Mouse (Mus musculus) cerebellum, adult 2 months (tissue): ENCODE results near the gene Pip5k1a. TPM values are rescaled to one million over a fixed set of nuclear protein-coding genes. Genes with fewer than 3 reads are reported as not detected.

Experiments used
- DNase-seq, 2 experiments: peaks; one replicate each; pipeline ENCODE4 v3.0.0; 2021
- H3K27ac ChIP-seq: fragments of 200-500 bp; 2 replicates; pipeline ENCODE4 v1.5.1; 2012; ENCODE audit warnings: low read length, control low read depth, inconsistent platforms; ENCODE audit not compliant: insufficient read depth
- H3K27me3 ChIP-seq: fragments of 200-500 bp; 2 replicates; pipeline ENCODE4 v1.6.1; 2012; ENCODE audit warnings: inconsistent platforms, mild to moderate bottlenecking, low read length, moderate library complexity; ENCODE audit not compliant: control insufficient read depth, insufficient read depth
- H3K4me1 ChIP-seq: fragments of 200-500 bp; 2 replicates; pipeline ENCODE4 v1.6.1; 2011; ENCODE audit warnings: low read length; ENCODE audit not compliant: control insufficient read depth, insufficient read depth
- H3K4me3 ChIP-seq: fragments of 200-500 bp; replicated peaks from 2 replicates; pipeline ENCODE3; 2011; ENCODE audit warnings: mild to moderate bottlenecking, low read depth, low read length, control low read depth; ENCODE audit not compliant: insufficient read depth
- CTCF ChIP-seq: fragments of 200-500 bp; IDR thresholded peaks from 2 replicates; pipeline ENCODE4 v1.5.1; 2011; ENCODE audit warnings: low read depth, mild to moderate bottlenecking, control low read depth, low read length, moderate library complexity, borderline replicate concordance; ENCODE audit not compliant: insufficient read depth
- POLR2A ChIP-seq: fragments of 200-500 bp; IDR thresholded peaks from 2 replicates; pipeline ENCODE4 v1.6.1; 2011; ENCODE audit warnings: low read length, control low read depth, borderline replicate concordance; ENCODE audit not compliant: insufficient read depth
- WGBS: fragments of 180-500 bp; shearing (Covaris S2); methylation state at CpG from one replicate; pipeline ENCODE4 v1.1.7; 2018; 5-methylcytosine and 5-hydroxymethylcytosine counted together
- polyA plus RNA-seq: library from polyadenylated mRNA; depleted of rRNA; stranded (reverse); fragments of >200 nt; gene quantifications from 2 replicates; pipeline ENCODE4 v1.2.3, GENCODE M21; 2012

The Pip5k1a gene
- polyA plus RNA-seq, 1 experiment = 26.6 TPM

- H3K27me3 ChIP-seq = no peaks in the 10 kb centered on the region
- no peak overlapping the region for H3K4me3 ChIP-seq
- no peak for TF ChIP-seq POLR2A
- no peak for TF ChIP-seq CTCF
- DNase-seq = no peak
- no peaks in the 10 kb centered on the region for H3K4me1 ChIP-seq
- WGBS = 76% methylated on average over 1 of the region's 1 CpGs
- no peak overlapping the region for H3K27ac ChIP-seq
Measured at GRCm38 (mm10) chr3:95065553-95065952, 41.2 kb downstream of the Pip5k1a start.

GRCm38 (mm10) chr3:95063741-95064140 is 43.0 kb downstream of the Pip5k1a start:
- Histone ChIP-seq H3K27me3 (no peaks in the 10 kb centered on the region), H3K4me3 (no peak overlapping the region), H3K4me1 (no peaks in the 10 kb centered on the region), H3K27ac (no peak overlapping the region)
- TF ChIP-seq CTCF = no peak
- no peak for TF ChIP-seq POLR2A
- WGBS = 92% methylated on average over 4 of the region's 4 CpGs
- DNase-seq = no peak

GRCm38 (mm10) chr3:95058078-95058477 is 48.7 kb downstream of the Pip5k1a start:
- Histone ChIP-seq H3K4me1 (peaks cover 5% of the 10 kb centered on the region), H3K27ac (no peak overlapping the region), H3K4me3 (no peak overlapping the region), H3K27me3 (no peaks in the 10 kb centered on the region)
- no peak for DNase-seq
- 76% methylated on average over 8 of the region's 8 CpGs for WGBS
- TF ChIP-seq POLR2A (no peak), CTCF (no peak)

GRCm38 (mm10) chr3:95056275-95056674 is 50.5 kb downstream of the Pip5k1a start:
- TF ChIP-seq CTCF (no peak), POLR2A (no peak)
- H3K27me3 ChIP-seq = no peaks in the 10 kb centered on the region
- no peak overlapping the region for H3K27ac ChIP-seq
- no peak for DNase-seq
- peaks cover 5% of the 10 kb centered on the region for H3K4me1 ChIP-seq
- H3K4me3 ChIP-seq = no peak overlapping the region
- WGBS = 77% methylated on average over 7 of the region's 7 CpGs

GRCm38 (mm10) chr3:95054481-95055260 is 52.1 kb downstream of the Pip5k1a start:
- H3K27ac ChIP-seq = no peak overlapping the region
- no peak overlapping the region for H3K4me3 ChIP-seq
- TF ChIP-seq CTCF (no peak), POLR2A (no peak)
- H3K27me3 ChIP-seq = no peaks in the 10 kb centered on the region
- peaks cover 5% of the 10 kb centered on the region for H3K4me1 ChIP-seq
- 24% methylated on average over 10 of the region's 10 CpGs for WGBS
- peak; percentile 64 to 66 for DNase-seq

GRCm38 (mm10) chr3:95053701-95054100 is 53.0 kb downstream of the Pip5k1a start:
- TF ChIP-seq CTCF (peak; percentile 74), POLR2A (no peak)
- WGBS = 48% methylated on average over 3 of the region's 3 CpGs
- DNase-seq = peak; percentile 31 to 55
- H3K27ac ChIP-seq = no peak overlapping the region
- H3K4me1 ChIP-seq = peaks cover 5% of the 10 kb centered on the region
- H3K27me3 ChIP-seq = no peaks in the 10 kb centered on the region
- H3K4me3 ChIP-seq = no peak overlapping the region

GRCm38 (mm10) chr3:95052959-95053358 is 53.8 kb downstream of the Pip5k1a start:
- DNase-seq = peak in 1 of 2 experiments; percentile 53
- H3K4me1 ChIP-seq = peaks cover 5% of the 10 kb centered on the region
- H3K4me3 ChIP-seq = no peak overlapping the region
- H3K27ac ChIP-seq = no peak overlapping the region
- no peaks in the 10 kb centered on the region for H3K27me3 ChIP-seq
- no peak for TF ChIP-seq POLR2A
- TF ChIP-seq CTCF = peak; percentile 20; the same call in 1 of the 2 replicates
- 44% methylated on average over 1 of the region's 1 CpGs for WGBS

GRCm38 (mm10) chr3:95047914-95048313 is 58.8 kb downstream of the Pip5k1a start:
- TF ChIP-seq POLR2A = no peak
- TF ChIP-seq CTCF = no peak
- Histone ChIP-seq H3K27ac (no peak overlapping the region), H3K4me3 (no peak overlapping the region), H3K4me1 (no peaks in the 10 kb centered on the region), H3K27me3 (no peaks in the 10 kb centered on the region)
- no peak for DNase-seq
- 79% methylated on average over 3 of the region's 3 CpGs for WGBS
